Mouse (Mus musculus) small intestine, adult 2 months (tissue): ENCODE measurements at regions not wholly inside any gene's neighbourhood (a gene's known extent, or its start where the extent isn't known, plus 50 kb on each side); places are given as distances from the start of the nearest gene placed in this dataset.

Experiments used
- CTCF ChIP-seq: fragments of 200-500 bp; IDR thresholded peaks from 2 replicates; pipeline ENCODE4 v1.5.1; 2012; ENCODE audit warnings: low read depth, mild to moderate bottlenecking, control low read depth, inconsistent platforms, low read length, moderate library complexity, mixed read lengths; ENCODE audit not compliant: insufficient replicate concordance, insufficient read length; ENCODE audit errors: extremely low read depth
- POLR2A ChIP-seq: fragments of 200-500 bp; IDR thresholded peaks from 2 replicates; pipeline ENCODE4 v1.6.1; 2012; ENCODE audit warnings: low read depth, mild to moderate bottlenecking, control low read depth, inconsistent platforms, low read length, moderate library complexity

- no peak for TF ChIP-seq CTCF
- TF ChIP-seq POLR2A: no peak
Observed at GRCm38 (mm10) chr17:45303183-45303582, 130.4 kb downstream of the Cdc5l start.
